Mouse (Mus musculus): Measurements from ENCODE around the gene Acly. TPM values are rescaled to one million over a fixed set of nuclear protein-coding genes. Genes with fewer than 3 reads are reported as not detected.

Gene Acly
- polyA plus RNA-seq, 1 experiment from 2014 or later: 29.5 TPM

DNA sequence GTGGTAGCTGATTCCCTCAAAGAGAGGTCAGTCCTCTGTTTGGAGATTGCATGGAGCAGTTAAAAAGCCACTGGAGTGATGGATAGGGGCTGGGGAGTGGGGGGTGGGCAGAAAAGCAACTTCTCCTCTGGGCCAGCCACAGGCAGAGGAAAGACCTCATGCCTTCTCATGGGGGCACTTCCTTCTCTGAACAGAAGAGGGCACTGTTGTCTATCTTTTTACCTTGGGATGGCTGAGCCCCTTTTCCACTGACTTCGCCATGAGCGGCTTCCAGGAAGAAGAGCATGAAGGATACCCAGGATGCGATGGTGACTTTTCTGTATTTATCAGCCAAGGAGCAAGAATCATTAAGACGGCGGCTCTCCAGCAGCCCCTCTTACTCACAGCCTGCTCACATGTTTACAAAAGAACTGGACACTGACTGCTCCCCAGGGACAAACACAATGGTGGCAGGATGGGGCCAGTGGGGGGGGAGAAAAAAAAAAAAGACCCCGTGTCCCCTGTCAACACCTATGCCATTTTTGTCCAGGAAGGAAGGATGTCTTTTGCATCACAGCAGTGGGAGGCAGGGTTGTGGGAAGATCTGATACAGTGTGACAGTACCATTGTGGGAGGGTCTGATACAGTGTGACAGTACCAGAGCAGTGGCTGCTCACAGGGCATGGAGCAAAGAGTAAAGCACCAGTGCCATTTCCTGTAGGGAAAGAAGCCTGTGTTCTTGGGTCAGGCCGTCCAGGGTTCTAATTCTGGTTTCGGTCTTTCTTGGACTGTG, 42.8 kb upstream of the Acly start:
- 11% methylated on average over 8 of the region's 8 CpGs for WGBS
- Histone ChIP-seq H3K27ac (ENCODE audit: low read depth, low read length) (no peak overlapping the region), H3K9ac (ENCODE audit: low read depth, low read length) (no peak overlapping the region), H3K9me3 (ENCODE audit: control insufficient read depth) (no peaks in the 10 kb centered on the region), H3K36me3 (ENCODE audit: control insufficient read depth, insufficient read depth) (no peaks in the 10 kb centered on the region), H3K4me3 (ENCODE audit: low read depth, low read length) (peak overlapping the region; percentile 16; the same call in 1 of the 2 replicates), H3K27me3 (replicated peaks; ENCODE audit: control insufficient read depth, insufficient read depth, low read length) (no peaks in the 10 kb centered on the region), H3K4me1 (replicated peaks; ENCODE audit: control insufficient read depth, insufficient read depth, low read length) (no peaks in the 10 kb centered on the region), H3K4me2 (replicated peaks; ENCODE audit: low read depth) (peak overlapping the region; percentile 46)
- TF ChIP-seq CTCF (IDR thresholded peaks at IDR 0.05; ENCODE audit: low read depth): peak; percentile 86
- ATAC-seq: no peak

- no peaks in the 10 kb centered on the region for H3K9me3 ChIP-seq (ENCODE audit: control insufficient read depth)
- H3K36me3 ChIP-seq (ENCODE audit: control insufficient read depth, insufficient read depth): no peaks in the 10 kb centered on the region
- H3K27me3 ChIP-seq (replicated peaks; ENCODE audit: control insufficient read depth, insufficient read depth, low read length): no peaks in the 10 kb centered on the region
- H3K9ac ChIP-seq (ENCODE audit: low read depth, low read length): no peak overlapping the region
- no peak overlapping the region for H3K27ac ChIP-seq (ENCODE audit: low read depth, low read length)
- H3K4me2 ChIP-seq (replicated peaks; ENCODE audit: low read depth): no peak overlapping the region
- no peak for TF ChIP-seq CTCF (IDR thresholded peaks at IDR 0.05; ENCODE audit: low read depth)
- 68% methylated on average over 9 of the region's 9 CpGs for WGBS
- no peak for ATAC-seq
- no peaks in the 10 kb centered on the region for H3K4me1 ChIP-seq (replicated peaks; ENCODE audit: control insufficient read depth, insufficient read depth, low read length)
- H3K4me3 ChIP-seq (ENCODE audit: low read depth, low read length): no peak overlapping the region
These were observed 42.0 kb upstream of the Acly start for GRCm38 (mm10) chr11:100569789-100570188.

- ATAC-seq: no peak
- no peaks in the 10 kb centered on the region for H3K4me1 ChIP-seq (replicated peaks; ENCODE audit: control insufficient read depth, insufficient read depth, low read length)
- no peaks in the 10 kb centered on the region for H3K9me3 ChIP-seq (ENCODE audit: control insufficient read depth)
- H3K9ac ChIP-seq (ENCODE audit: low read depth, low read length): no peak overlapping the region
- H3K27me3 ChIP-seq (replicated peaks; ENCODE audit: control insufficient read depth, insufficient read depth, low read length): no peaks in the 10 kb centered on the region
- no peak overlapping the region for H3K27ac ChIP-seq (ENCODE audit: low read depth, low read length)
- no peak overlapping the region for H3K4me2 ChIP-seq (replicated peaks; ENCODE audit: low read depth)
- WGBS: 86% methylated on average over 8 of the region's 8 CpGs
- H3K36me3 ChIP-seq (ENCODE audit: control insufficient read depth, insufficient read depth): no peaks in the 10 kb centered on the region
- no peak overlapping the region for H3K4me3 ChIP-seq (ENCODE audit: low read depth, low read length)
- TF ChIP-seq CTCF (IDR thresholded peaks at IDR 0.05; ENCODE audit: low read depth): no peak
These were observed 40.9 kb upstream of the Acly start for GRCm38 (mm10) chr11:100568692-100569091.

GRCm38 (mm10) chr11:100567815-100568245, 40.0 kb upstream of the Acly start:
- no peak overlapping the region for H3K9ac ChIP-seq (ENCODE audit: low read depth, low read length)
- ATAC-seq: peak; percentile 32; the same call in 1 of the 2 replicates
- no peaks in the 10 kb centered on the region for H3K9me3 ChIP-seq (ENCODE audit: control insufficient read depth)
- TF ChIP-seq CTCF (IDR thresholded peaks at IDR 0.05; ENCODE audit: low read depth): no peak
- WGBS: 38% methylated on average over 9 of the region's 9 CpGs
- H3K36me3 ChIP-seq (ENCODE audit: control insufficient read depth, insufficient read depth): no peaks in the 10 kb centered on the region
- no peak overlapping the region for H3K4me2 ChIP-seq (replicated peaks; ENCODE audit: low read depth)
- no peak overlapping the region for H3K27ac ChIP-seq (ENCODE audit: low read depth, low read length)
- H3K27me3 ChIP-seq (replicated peaks; ENCODE audit: control insufficient read depth, insufficient read depth, low read length): no peaks in the 10 kb centered on the region
- no peak overlapping the region for H3K4me3 ChIP-seq (ENCODE audit: low read depth, low read length)
- H3K4me1 ChIP-seq (replicated peaks; ENCODE audit: control insufficient read depth, insufficient read depth, low read length): no peaks in the 10 kb centered on the region

DNA sequence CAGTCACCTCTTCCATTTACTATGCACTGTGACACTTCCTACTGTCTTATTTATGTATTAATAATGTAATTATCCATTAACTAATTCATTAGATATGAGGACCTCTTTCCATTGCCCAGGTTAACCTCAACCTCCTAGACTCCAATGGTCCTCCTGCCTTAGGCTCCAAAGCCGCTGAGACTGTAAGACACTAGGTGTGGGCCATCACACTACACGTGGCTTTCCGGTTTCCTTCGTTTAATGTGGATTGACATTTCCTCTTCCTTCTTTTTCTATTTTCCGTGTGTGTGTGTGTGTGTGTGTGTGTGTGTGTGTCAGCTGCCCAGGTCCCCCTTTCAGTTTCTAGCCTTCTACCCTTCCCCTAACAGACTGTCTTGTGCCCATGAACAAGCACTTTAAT, 39.4 kb upstream of the Acly start:
- TF ChIP-seq CTCF (IDR thresholded peaks at IDR 0.05; ENCODE audit: low read depth): no peak
- no peaks in the 10 kb centered on the region for H3K36me3 ChIP-seq (ENCODE audit: control insufficient read depth, insufficient read depth)
- no peak for ATAC-seq

GRCm38 (mm10) chr11:100564703-100565102, 36.9 kb upstream of the Acly start:
- Histone ChIP-seq H3K9ac (ENCODE audit: low read depth, low read length) (no peak overlapping the region), H3K27ac (ENCODE audit: low read depth, low read length) (no peak overlapping the region), H3K4me3 (ENCODE audit: low read depth, low read length) (no peak overlapping the region), H3K9me3 (ENCODE audit: control insufficient read depth) (no peaks in the 10 kb centered on the region), H3K4me1 (replicated peaks; ENCODE audit: control insufficient read depth, insufficient read depth, low read length) (no peaks in the 10 kb centered on the region), H3K4me2 (replicated peaks; ENCODE audit: low read depth) (no peak overlapping the region), H3K27me3 (replicated peaks; ENCODE audit: control insufficient read depth, insufficient read depth, low read length) (no peaks in the 10 kb centered on the region), H3K36me3 (ENCODE audit: control insufficient read depth, insufficient read depth) (no peaks in the 10 kb centered on the region)
- 82% methylated on average over 6 of the region's 6 CpGs for WGBS
- no peak for ATAC-seq
- no peak for TF ChIP-seq CTCF (IDR thresholded peaks at IDR 0.05; ENCODE audit: low read depth)

More for the DNA sequence above, 39.4 kb upstream of the Acly start:
- H3K27ac ChIP-seq (ENCODE audit: low read depth, low read length): no peak overlapping the region
- no peaks in the 10 kb centered on the region for H3K4me1 ChIP-seq (replicated peaks; ENCODE audit: control insufficient read depth, insufficient read depth, low read length)
- no peaks in the 10 kb centered on the region for H3K27me3 ChIP-seq (replicated peaks; ENCODE audit: control insufficient read depth, insufficient read depth, low read length)
- 77% methylated on average over 5 of the region's 5 CpGs for WGBS
- no peak overlapping the region for H3K9ac ChIP-seq (ENCODE audit: low read depth, low read length)
- H3K9me3 ChIP-seq (ENCODE audit: control insufficient read depth): no peaks in the 10 kb centered on the region
- H3K4me3 ChIP-seq (ENCODE audit: low read depth, low read length): no peak overlapping the region
- no peak overlapping the region for H3K4me2 ChIP-seq (replicated peaks; ENCODE audit: low read depth)
